Mouse (Mus musculus) neural tube, embryonic 15.5 days (tissue): Measurements from ENCODE around the gene Cxcl16. TPM values are rescaled to one million over a fixed set of nuclear protein-coding genes. Genes with fewer than 3 reads are reported as not detected.

Experiments
- ATAC-seq: fragments of 200-750 bp; cut with Nextera tagmentation; 2 replicates; pipeline ENCODE4 v1.8.0; 2017; ENCODE audit warnings: mild to moderate bottlenecking, moderate TSS enrichment, moderate library complexity; ENCODE audit not compliant: low FRiP score
- H3K27ac ChIP-seq: fragments of 300-500 bp; sonication (generic); replicated peaks from 2 replicates; pipeline ENCODE4 v1.5.1; 2015; ENCODE audit warnings: mild to moderate bottlenecking, inconsistent platforms
- H3K27me3 ChIP-seq: fragments of 300-500 bp; sonication (generic); replicated peaks from 2 replicates; pipeline ENCODE4 v1.6.1; 2015; ENCODE audit warnings: inconsistent platforms
- H3K36me3 ChIP-seq: fragments of 300-500 bp; sonication (generic); 2 replicates; pipeline ENCODE4 v1.6.1; 2015; ENCODE audit warnings: inconsistent platforms
- H3K4me1 ChIP-seq: fragments of 300-500 bp; sonication (generic); 2 replicates; pipeline ENCODE4 v1.6.1; 2015; ENCODE audit warnings: inconsistent platforms
- H3K4me2 ChIP-seq: fragments of 300-500 bp; sonication (generic); 2 replicates; pipeline ENCODE4 v1.6.1; 2015; ENCODE audit warnings: inconsistent platforms, mild to moderate bottlenecking, moderate library complexity
- H3K4me3 ChIP-seq: fragments of 300-500 bp; sonication (generic); replicated peaks from 2 replicates; pipeline ENCODE4 v1.5.1; 2015; ENCODE audit warnings: mild to moderate bottlenecking, inconsistent platforms
- H3K9ac ChIP-seq: fragments of 300-500 bp; sonication (generic); replicated peaks from 2 replicates; pipeline ENCODE4 v1.6.1; 2015; ENCODE audit warnings: mild to moderate bottlenecking, inconsistent platforms
- H3K9me3 ChIP-seq: fragments of 300-500 bp; sonication (generic); replicated peaks from 2 replicates; pipeline ENCODE4 v1.6.1; 2016; ENCODE audit warnings: inconsistent platforms
- WGBS: fragments of 180-500 bp; shearing (Covaris S2); methylation state at CpG from one replicate; pipeline ENCODE4 v1.1.7; 2015; ENCODE audit warnings: mixed read lengths; 5-methylcytosine and 5-hydroxymethylcytosine counted together
- polyA plus RNA-seq: library from polyadenylated mRNA; unstranded; fragments of >200 nt; fragmentation: Nextera tagmentation; extraction: Ambion mirVana; gene quantifications from 2 replicates; pipeline ENCODE4 v1.2.1, GENCODE M21; 2015

The Cxcl16 gene
- 7.4 and 8.5 TPM in 2 replicates for polyA plus RNA-seq

DNA sequence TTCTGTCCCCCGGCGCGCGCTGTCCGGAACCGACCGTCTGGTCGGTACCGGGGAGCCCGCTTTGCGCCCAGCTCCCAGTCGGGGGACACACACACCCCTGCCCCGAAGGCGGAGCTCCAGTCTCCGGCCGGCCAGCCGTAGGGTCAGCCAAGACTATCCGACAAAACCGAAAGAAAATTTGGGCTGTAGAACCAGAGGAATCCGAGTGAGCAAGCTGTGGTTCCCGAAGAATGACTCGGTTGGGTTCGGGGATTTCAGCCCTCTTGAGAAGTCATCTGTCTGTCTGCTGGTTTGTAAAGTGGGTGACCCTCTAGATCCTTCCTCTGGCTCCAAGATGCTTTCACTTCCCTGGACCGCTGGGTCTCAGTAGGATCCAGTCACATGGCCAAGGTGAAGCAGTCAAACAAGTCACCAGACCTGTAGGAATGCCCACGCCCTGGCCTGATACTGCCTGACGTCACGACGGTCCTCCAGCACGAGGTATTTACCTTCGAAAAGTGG is at the start of gene Cxcl16:
TSS of gene Cxcl16 (minus strand) at position 384 of the 501 bp plus-strand sequence.
- Histone ChIP-seq H3K27me3 (peaks cover 46% of the 10 kb centered on the region), H3K4me3 (peak within 1 kb of the TSS; percentile 43), H3K9ac (peak within 1 kb of the TSS; percentile 51), H3K9me3 (no peaks in the 10 kb centered on the region), H3K36me3 (0 out of 2 replicates have a peak, but pooled peaks cover 5% of the 10 kb centered on the region), H3K4me1 (peaks cover 11% of the 10 kb centered on the region), H3K27ac (no peak within 1 kb of the TSS), H3K4me2 (peak within 1 kb of the TSS; percentile 81)
- ATAC-seq: no peak
- 4% methylated on average over 30 of the region's 30 CpGs for WGBS

DNA sequence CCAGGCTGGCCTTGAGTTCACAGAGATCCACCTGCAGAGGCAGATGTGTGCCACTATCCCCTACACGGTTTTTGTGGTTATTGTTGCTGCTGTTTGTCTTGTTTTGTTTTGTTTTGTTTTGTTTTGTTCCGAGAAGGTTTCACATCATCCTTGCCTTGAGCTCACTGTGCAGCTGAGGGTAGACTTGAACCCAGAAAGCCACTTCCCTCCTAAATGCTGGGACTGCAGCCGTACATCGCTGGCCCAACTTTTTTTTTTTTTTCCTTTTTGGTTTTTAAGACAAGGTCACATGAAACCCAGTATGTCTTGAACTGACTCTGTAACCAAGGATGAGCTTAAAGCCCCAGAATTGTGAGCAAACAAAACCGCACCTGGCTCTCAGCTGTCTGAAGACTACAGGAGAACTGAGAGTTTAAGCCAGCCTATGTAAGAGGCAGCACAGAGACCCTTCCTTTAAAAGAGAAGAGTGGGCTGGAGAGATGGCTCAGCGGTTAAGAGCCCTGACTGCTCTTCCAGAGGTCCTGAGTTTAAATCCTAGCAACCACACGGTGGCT is 47.3 kb upstream of the Cxcl16 start:
- no peak overlapping the region for H3K4me2 ChIP-seq
- 77% methylated on average over 7 of the region's 7 CpGs for WGBS
- no peaks in the 10 kb centered on the region for H3K9me3 ChIP-seq
- H3K4me3 ChIP-seq: no peak overlapping the region
- peaks cover 9% of the 10 kb centered on the region for H3K4me1 ChIP-seq
- H3K27me3 ChIP-seq: 0 out of 2 replicates have a peak, but pooled peaks cover 6% of the 10 kb centered on the region
- H3K27ac ChIP-seq: no peak overlapping the region
- H3K9ac ChIP-seq: no peak overlapping the region
- no peak for ATAC-seq
- H3K36me3 ChIP-seq: no peaks in the 10 kb centered on the region

DNA sequence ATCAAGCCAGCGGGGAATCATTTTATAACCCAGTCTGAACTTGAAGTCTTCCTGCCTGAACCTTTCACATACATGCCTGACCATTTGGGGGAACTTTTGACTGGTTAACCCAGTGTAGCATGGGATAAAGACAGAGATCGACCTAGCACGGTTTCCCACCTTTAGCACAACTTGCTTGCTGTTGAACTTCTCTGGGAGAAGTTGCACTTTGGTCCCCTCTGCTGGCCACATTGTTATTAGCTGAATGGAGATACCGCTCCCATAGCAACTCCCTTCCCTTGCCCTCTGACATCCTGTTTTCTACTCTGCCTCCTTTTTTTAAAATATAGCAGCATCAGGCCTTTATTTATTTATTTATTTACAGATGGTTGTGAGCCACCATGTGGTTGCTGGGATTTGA is 46.6 kb upstream of the Cxcl16 start:
- Histone ChIP-seq H3K36me3 (no peaks in the 10 kb centered on the region), H3K9ac (no peak overlapping the region), H3K27me3 (0 out of 2 replicates have a peak, but pooled peaks cover 6% of the 10 kb centered on the region), H3K27ac (no peak overlapping the region), H3K9me3 (no peaks in the 10 kb centered on the region), H3K4me3 (no peak overlapping the region), H3K4me1 (peaks cover 9% of the 10 kb centered on the region), H3K4me2 (no peak overlapping the region)
- 30% methylated on average over 4 of the region's 4 CpGs for WGBS
- ATAC-seq: no peak

DNA sequence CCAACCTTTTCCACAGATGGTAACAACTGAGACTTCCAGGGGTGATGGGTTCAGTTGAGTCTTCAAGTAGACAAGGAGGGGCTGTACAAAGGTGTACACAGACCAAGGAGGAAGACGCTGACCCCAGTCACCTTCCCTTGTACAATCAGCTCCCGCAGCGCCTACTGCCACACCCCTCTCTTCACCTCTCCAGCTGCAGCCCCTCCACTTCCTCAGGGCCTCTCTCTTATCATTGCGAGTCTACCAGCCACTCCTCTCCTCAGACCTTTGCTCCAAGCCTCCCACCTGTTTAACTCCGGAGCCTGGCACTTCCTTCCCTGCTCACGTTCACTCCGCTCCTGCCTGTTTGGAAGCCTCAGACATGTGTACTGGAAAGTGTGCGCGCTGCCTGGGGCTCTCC is 45.2 kb upstream of the Cxcl16 start, which contains the start of gene Tm4sf5:
TSS of gene Tm4sf5 (plus strand) at position 275 of the 400 bp plus-strand sequence.
- H3K4me1 ChIP-seq: peaks cover 5% of the 10 kb centered on the region
- no peak for ATAC-seq
- no peak within 1 kb of the TSS for H3K4me2 ChIP-seq
- no peak within 1 kb of the TSS for H3K4me3 ChIP-seq
- no peaks in the 10 kb centered on the region for H3K9me3 ChIP-seq
- H3K27ac ChIP-seq: no peak within 1 kb of the TSS
- H3K27me3 ChIP-seq: 0 out of 2 replicates have a peak, but pooled peaks cover 6% of the 10 kb centered on the region
- no peaks in the 10 kb centered on the region for H3K36me3 ChIP-seq
- H3K9ac ChIP-seq: no peak within 1 kb of the TSS
- 78% methylated on average over 9 of the region's 9 CpGs for WGBS

DNA sequence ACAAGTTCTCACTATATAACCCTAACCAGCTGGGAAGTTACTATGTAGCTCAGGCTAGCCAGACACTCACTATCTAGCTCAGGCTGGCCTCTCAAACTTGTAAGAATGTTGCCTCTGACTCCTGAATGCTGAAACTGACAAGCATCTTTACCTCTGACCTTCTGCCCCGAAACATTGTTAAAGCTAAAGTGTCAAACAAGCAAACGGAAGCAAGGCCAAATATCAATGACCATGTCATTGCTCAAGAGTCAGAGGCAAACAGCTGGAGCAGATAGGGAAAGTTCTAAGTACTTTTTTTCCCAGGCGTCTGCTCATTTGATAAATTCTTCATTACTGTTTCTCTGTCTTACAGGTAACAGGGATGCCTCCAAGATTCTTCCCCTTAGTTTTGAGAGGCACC is 42.2 kb upstream of the Cxcl16 start:
- H3K4me1 ChIP-seq: no peaks in the 10 kb centered on the region
- no peak overlapping the region for H3K4me2 ChIP-seq
- no peaks in the 10 kb centered on the region for H3K9me3 ChIP-seq
- no peak overlapping the region for H3K9ac ChIP-seq
- 0 out of 2 replicates have a peak, but pooled peaks cover 6% of the 10 kb centered on the region for H3K27me3 ChIP-seq
- no peak for ATAC-seq
- WGBS: 85% methylated on average over 3 of the region's 3 CpGs
- no peak overlapping the region for H3K27ac ChIP-seq
- H3K36me3 ChIP-seq: no peaks in the 10 kb centered on the region
- H3K4me3 ChIP-seq: no peak overlapping the region

DNA sequence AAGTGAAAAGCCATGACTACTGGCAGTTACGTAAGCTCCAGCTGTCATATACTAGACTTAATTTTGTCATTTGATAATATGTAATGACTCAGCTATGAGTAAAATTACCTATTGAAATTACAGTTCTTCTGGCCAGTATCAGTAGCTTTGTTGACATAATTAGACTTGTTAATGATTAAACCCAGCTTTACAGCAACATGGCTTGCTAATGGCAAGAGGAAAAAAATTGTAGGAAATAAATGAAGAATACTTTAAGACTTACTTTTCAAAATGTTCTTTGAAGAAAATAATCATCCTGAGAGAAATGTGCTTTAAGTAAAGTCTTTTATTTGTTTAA is 40.7 kb upstream of the Cxcl16 start:
- no peak overlapping the region for H3K27ac ChIP-seq
- no peak overlapping the region for H3K4me2 ChIP-seq
- H3K9ac ChIP-seq: no peak overlapping the region
- 0 out of 2 replicates have a peak, but pooled peaks cover 6% of the 10 kb centered on the region for H3K27me3 ChIP-seq
- WGBS: 92% methylated on average over 1 of the region's 1 CpGs
- no peaks in the 10 kb centered on the region for H3K4me1 ChIP-seq
- H3K9me3 ChIP-seq: no peaks in the 10 kb centered on the region
- H3K4me3 ChIP-seq: no peak overlapping the region
- H3K36me3 ChIP-seq: no peaks in the 10 kb centered on the region
- no peak for ATAC-seq

DNA sequence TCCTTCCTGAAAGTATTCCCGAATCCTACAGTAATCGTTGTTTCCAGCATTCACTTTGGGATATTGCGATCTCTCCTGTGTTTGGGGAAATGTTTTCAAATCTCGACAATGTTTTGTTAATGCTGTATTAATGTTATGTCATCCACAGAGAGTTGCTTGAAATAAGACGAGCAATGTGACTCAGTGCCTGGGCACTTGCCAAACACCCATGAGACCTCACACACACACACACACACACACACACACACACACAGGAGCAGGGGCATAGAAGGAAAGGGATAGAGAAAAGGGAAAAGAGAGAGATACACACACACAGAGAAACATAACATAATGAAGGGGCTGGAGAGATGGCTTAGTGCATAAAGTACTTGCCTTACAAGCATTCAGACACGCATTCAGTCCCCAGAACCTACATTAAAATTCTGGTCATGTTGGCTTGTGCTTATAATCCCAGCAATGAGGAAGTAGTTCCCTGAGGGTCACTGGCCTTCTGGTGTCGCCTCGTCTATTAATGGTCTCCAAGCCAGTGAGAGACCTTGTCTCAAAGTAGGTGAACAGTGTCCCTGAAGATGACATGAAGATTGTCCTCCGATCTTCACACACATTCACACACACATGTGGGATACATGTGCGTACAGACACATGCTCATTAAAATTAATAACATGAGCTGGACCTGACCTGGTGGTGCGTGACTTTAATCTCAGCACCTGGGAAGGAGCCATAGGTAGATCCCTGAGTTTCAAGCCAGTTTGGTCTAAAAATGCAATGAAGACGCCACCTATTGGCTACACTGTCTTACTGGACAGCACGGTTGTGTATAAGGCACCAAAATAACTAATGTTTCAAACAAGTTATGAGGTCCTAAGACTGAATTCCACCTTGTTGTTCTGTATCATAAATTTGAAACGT is 40.0 kb upstream of the Cxcl16 start:
- Histone ChIP-seq H3K9ac (no peak overlapping the region), H3K27ac (no peak overlapping the region), H3K4me1 (no peaks in the 10 kb centered on the region), H3K9me3 (no peaks in the 10 kb centered on the region), H3K36me3 (no peaks in the 10 kb centered on the region), H3K4me3 (no peak overlapping the region), H3K27me3 (0 out of 2 replicates have a peak, but pooled peaks cover 2% of the 10 kb centered on the region), H3K4me2 (no peak overlapping the region)
- 73% methylated on average over 14 of the region's 14 CpGs for WGBS
- no peak for ATAC-seq

DNA sequence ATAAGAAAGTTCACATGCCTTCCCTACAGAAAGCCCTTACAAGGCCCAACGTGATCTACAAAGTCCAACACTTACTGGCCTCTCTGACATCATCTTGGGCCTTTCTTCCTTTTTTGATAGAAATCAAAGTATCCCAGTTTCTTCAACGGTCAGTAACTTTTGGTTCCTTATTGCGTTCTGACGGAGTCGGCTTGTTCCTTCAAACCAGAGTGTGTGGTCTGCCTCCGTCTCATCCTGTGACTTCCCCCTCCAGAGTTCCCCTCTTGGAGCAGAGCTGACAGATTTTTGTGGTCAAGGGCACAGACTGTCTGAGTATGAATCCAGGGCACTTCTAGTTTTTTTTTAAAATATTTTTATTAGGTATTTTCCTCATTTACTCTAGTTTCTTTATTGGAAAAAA is 29.9 kb upstream of the Cxcl16 start:
- Histone ChIP-seq H3K4me3 (no peak overlapping the region), H3K4me2 (no peak overlapping the region)
- WGBS: 86% methylated on average over 6 of the region's 6 CpGs

DNA sequence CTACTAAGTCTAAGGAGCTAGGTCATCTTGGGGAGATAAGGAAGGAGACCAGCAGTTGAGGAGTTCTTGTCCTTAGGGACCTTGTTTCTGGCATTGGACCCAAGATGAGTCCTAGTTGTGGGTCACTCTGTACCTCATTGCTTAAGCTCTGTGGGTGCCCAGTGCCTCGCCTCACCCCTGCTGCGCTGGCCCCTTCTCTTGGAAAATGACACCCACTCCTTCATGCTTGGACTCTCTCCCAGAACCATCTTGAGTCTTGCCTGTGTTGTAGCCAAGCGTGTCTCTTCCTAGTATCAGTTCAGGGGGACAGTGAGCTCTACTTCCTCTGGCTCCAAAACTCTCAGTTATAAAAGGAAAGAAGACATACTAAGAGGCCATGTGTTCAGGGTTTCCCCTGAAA is 29.4 kb upstream of the Cxcl16 start:
- H3K27me3 ChIP-seq: no peaks in the 10 kb centered on the region
- no peak overlapping the region for H3K9ac ChIP-seq
- H3K27ac ChIP-seq: no peak overlapping the region
- no peak overlapping the region for H3K4me3 ChIP-seq
- H3K36me3 ChIP-seq: no peaks in the 10 kb centered on the region
- H3K4me2 ChIP-seq: no peak overlapping the region
- no peak for ATAC-seq
- no peaks in the 10 kb centered on the region for H3K4me1 ChIP-seq
- no peaks in the 10 kb centered on the region for H3K9me3 ChIP-seq
- 91% methylated on average over 3 of the region's 3 CpGs for WGBS

More for the DNA sequence above, 29.9 kb upstream of the Cxcl16 start:
- no peak for ATAC-seq
- H3K4me1 ChIP-seq: no peaks in the 10 kb centered on the region
- H3K36me3 ChIP-seq: no peaks in the 10 kb centered on the region
- H3K9me3 ChIP-seq: no peaks in the 10 kb centered on the region
- H3K9ac ChIP-seq: no peak overlapping the region
- no peaks in the 10 kb centered on the region for H3K27me3 ChIP-seq
- H3K27ac ChIP-seq: no peak overlapping the region

DNA sequence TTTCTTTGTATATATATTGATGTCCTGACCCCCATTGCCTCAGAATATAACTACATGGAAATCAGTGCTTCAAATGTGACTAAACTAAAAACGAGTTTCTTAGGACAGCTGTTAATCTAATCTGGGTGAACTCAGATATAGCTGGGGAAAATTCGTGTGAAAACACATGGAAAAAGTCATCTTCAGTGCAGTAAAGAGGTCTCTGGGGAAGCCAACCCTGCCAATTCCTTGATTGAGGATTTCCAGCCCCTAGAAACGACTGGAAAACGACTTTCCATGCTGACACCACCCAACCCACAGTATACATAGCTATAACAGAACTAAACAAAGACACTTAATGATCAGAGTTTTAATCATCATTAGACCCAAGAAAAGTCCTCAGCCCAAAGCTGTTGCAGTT is 28.0 kb upstream of the Cxcl16 start:
- H3K4me3 ChIP-seq: no peak overlapping the region
- no peak overlapping the region for H3K9ac ChIP-seq
- 38% methylated on average over 4 of the region's 4 CpGs for WGBS
- no peak for ATAC-seq
- no peak overlapping the region for H3K27ac ChIP-seq
- no peaks in the 10 kb centered on the region for H3K9me3 ChIP-seq
- no peaks in the 10 kb centered on the region for H3K4me1 ChIP-seq
- no peak overlapping the region for H3K4me2 ChIP-seq
- H3K27me3 ChIP-seq: no peaks in the 10 kb centered on the region
- H3K36me3 ChIP-seq: no peaks in the 10 kb centered on the region

DNA sequence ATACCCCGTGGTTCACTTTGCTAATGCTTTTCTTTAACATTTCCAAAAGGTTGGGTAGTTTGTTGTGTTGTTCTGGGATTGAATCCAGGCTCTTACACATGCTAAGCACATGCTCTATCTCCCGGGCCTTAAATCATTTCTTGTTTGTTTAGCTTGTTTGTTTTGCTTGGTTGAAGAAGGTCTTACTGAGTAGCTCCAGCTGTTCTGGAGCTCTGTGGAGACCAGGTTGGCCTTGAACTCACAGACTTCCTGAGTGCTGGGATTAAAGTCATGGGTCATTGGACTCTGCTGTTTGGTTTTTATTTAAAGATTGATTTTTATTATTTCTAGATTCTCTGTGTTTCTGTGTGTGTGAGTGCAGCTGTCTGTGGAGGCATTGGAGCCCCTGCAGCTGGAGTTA is 25.7 kb upstream of the Cxcl16 start:
- no peak for ATAC-seq

More for the DNA sequence above, 25.7 kb upstream of the Cxcl16 start:
- Histone ChIP-seq H3K36me3 (no peaks in the 10 kb centered on the region), H3K4me2 (no peak overlapping the region), H3K4me1 (no peaks in the 10 kb centered on the region), H3K4me3 (no peak overlapping the region), H3K27me3 (no peaks in the 10 kb centered on the region), H3K9me3 (no peaks in the 10 kb centered on the region), H3K9ac (no peak overlapping the region), H3K27ac (no peak overlapping the region)
- 77% methylated on average over 2 of the region's 2 CpGs for WGBS
